Mouse (Mus musculus) C2C12 (cell line): ENCODE measurements around the gene Aldh1a7. TPM values are rescaled to one million over a fixed set of nuclear protein-coding genes. Genes with fewer than 3 reads are reported as not detected.
"Not testable (repeated sequence)": the region's sequence is repeated elsewhere in the genome, so short reads cannot be mapped to it uniquely, and the experiment has no call there.

ENCODE experiments used
- H3K27me3 ChIP-seq: one replicate; pipeline ENCODE4 v1.6.1; 2011; ENCODE audit not compliant: control insufficient read depth, insufficient read depth, insufficient read length
- H3K36me3 ChIP-seq: one replicate; pipeline ENCODE4 v1.6.1; 2011; ENCODE audit not compliant: control insufficient read depth, insufficient read depth
- H3K4me3 ChIP-seq: one replicate; pipeline ENCODE4 v1.5.1; 2011; ENCODE audit warnings: mild to moderate bottlenecking, control low read depth; ENCODE audit not compliant: poor library complexity, insufficient read depth, severe bottlenecking
- H3K79me2 ChIP-seq: one replicate; pipeline ENCODE4 v1.6.1; 2011; ENCODE audit not compliant: control insufficient read depth, insufficient read depth
- H3K79me3 ChIP-seq: one replicate; pipeline ENCODE4 v1.6.1; 2011; ENCODE audit warnings: low read depth, control low read depth
- H3ac ChIP-seq: one replicate; pipeline ENCODE3; 2011; ENCODE audit warnings: low read depth; ENCODE audit not compliant: control insufficient read depth, insufficient read length
- CEBPB ChIP-seq: IDR thresholded peaks from one replicate; pipeline ENCODE4 v1.6.1; 2011; ENCODE audit warnings: low read depth, mild to moderate bottlenecking, control low read depth, moderate library complexity
- CTCF ChIP-seq: IDR thresholded peaks from one replicate; pipeline ENCODE4 v1.5.1; 2011; ENCODE audit not compliant: control insufficient read depth, insufficient read depth, insufficient read length
- FOSL1 ChIP-seq: IDR thresholded peaks from one replicate; pipeline ENCODE4 v1.8.0; 2011; ENCODE audit warnings: mild to moderate bottlenecking, low read length; ENCODE audit not compliant: poor library complexity, insufficient read depth, severe bottlenecking
- MAX ChIP-seq: IDR thresholded peaks from one replicate; pipeline ENCODE4 v1.6.1; 2011; ENCODE audit warnings: mild to moderate bottlenecking, control low read depth
- MYOD1 ChIP-seq: IDR thresholded peaks from one replicate; pipeline ENCODE4 v1.6.1; 2011; ENCODE audit warnings: low read depth; ENCODE audit not compliant: control insufficient read depth, insufficient read length
- MYOG ChIP-seq: IDR thresholded peaks from one replicate; pipeline ENCODE4 v1.6.1; 2011; ENCODE audit not compliant: control insufficient read depth, insufficient read length; ENCODE audit errors: extremely low read depth
- USF1 ChIP-seq: IDR thresholded peaks from one replicate; pipeline ENCODE4 v1.6.1; 2011; ENCODE audit warnings: low read depth, mild to moderate bottlenecking, control low read depth, moderate library complexity
- polyA plus RNA-seq: library from polyadenylated mRNA; unstranded; fragments of >200 nt; fragmentation: generic; extraction: Trizol; gene quantifications from one replicate; pipeline ENCODE4 v1.2.1, GENCODE M21; 2012; ENCODE audit warnings: missing spikeins

Gene Aldh1a7
- polyA plus RNA-seq, 1 experiment = not detected

DNA sequence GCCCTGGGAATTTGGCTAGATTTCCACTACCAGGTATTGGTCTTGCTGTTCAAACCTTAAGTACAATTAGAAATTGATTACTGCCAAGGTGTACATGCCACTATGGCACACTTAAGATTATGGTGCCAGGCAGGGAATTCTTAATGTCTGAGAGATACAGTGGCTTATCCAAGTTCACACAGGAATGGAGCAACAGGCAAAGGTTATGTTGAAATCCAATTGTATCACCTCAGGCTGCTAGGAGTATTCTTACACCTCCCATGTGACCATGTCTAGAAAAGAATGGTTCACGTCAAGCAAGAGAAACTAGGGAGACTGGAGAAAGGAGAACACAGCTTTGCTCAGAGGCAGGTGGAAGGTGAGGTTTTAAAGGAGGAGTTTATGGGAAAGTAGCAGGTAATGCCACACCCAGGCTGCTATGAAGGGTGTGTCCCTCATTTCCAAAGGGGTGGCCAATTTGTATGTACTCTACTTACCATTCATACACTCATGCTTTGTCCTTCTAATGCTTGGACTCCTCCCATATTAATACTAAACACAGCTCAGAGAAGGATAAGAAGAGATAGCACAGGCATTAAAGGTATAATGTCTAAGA, 74.2 kb downstream of the Aldh1a7 start:
- no peaks in the 10 kb centered on the region for H3K27me3 ChIP-seq
- H3K79me2 ChIP-seq = no peaks in the 10 kb centered on the region
- H3ac ChIP-seq = no peak overlapping the region
- no peaks in the 10 kb centered on the region for H3K79me3 ChIP-seq
- no peak for TF ChIP-seq FOSL1
- TF ChIP-seq MYOG = no peak
- no peak for TF ChIP-seq MAX
- no peaks in the 10 kb centered on the region for H3K36me3 ChIP-seq
- no peak overlapping the region for H3K4me3 ChIP-seq

DNA sequence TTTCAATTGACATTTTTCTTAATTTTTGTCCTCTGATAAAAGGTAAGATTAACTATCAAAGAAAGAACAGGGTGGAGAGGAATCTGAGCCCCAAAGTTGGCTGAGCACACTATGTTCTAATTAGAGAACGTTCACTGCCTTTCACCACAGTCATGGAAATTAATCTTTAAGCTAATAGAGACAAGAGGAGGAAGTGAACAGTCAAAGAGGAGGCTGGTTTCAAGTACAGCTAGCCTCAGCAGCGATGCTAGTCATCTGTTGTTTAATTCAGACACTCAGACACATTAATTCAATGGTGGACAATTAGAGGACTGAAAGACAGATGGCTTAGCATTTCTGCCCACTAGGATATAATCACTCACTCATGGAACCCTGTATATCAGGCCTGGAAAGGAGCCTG, 77.4 kb downstream of the Aldh1a7 start:
- Histone ChIP-seq H3K27me3 (no peaks in the 10 kb centered on the region), H3K79me3 (no peaks in the 10 kb centered on the region), H3K36me3 (no peaks in the 10 kb centered on the region), H3K79me2 (no peaks in the 10 kb centered on the region), H3ac (no peak overlapping the region), H3K4me3 (no peak overlapping the region)
- TF ChIP-seq USF1 (no peak), MYOG (no peak), MYOD1 (no peak), MAX (no peak), CEBPB (no peak), FOSL1 (no peak), CTCF (no peak)

DNA sequence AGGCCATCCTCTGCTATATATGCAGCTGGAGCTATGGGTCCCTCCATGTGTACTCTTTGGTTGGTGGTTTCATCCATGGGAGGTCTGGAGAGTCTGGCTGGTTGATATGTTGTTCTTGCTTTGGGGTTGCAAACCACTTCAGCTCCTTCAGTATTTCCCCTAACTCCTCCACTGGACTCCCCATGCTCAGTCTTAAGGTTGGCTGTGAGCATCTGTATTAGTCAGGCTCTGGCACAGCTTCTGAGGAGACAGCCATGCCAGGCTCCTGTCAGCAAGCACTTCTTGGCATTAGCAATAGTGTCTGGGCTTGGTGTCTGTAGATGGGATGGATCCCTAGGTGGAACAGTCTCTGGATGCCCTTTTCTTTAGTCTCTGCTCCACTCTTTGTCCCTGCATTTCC, 79.9 kb downstream of the Aldh1a7 start:
- not testable (repeated sequence) for H3K79me3 ChIP-seq, H3K4me3 ChIP-seq, H3ac ChIP-seq, H3K79me2 ChIP-seq, H3K27me3 ChIP-seq, H3K36me3 ChIP-seq

DNA sequence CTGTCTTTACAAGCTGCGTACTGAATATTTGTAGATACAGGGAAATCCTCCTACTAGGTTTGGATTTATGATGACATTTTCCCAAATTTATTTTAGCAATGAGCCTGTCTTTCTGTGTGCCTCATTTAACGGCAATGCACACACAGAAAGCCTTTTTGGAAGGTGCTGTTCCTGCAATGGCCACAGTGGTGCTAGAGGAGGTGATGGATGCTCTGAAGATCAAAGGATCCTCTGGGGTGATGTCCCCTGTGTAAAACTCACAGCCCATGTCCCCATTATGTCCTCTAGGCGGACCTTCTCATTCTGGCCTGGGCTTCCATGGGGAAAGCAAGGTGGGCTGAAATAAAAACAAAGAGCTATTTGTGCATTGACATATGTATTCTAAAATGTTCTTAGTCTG, 83.0 kb downstream of the Aldh1a7 start:
- TF ChIP-seq CTCF (no peak), USF1 (no peak)
- H3K79me2 ChIP-seq = no peaks in the 10 kb centered on the region
- no peak overlapping the region for H3K4me3 ChIP-seq
- no peak overlapping the region for H3ac ChIP-seq
- no peaks in the 10 kb centered on the region for H3K79me3 ChIP-seq
- no peaks in the 10 kb centered on the region for H3K36me3 ChIP-seq
- peaks cover 3% of the 10 kb centered on the region for H3K27me3 ChIP-seq

Other genes starting within 250 kb of the Aldh1a7 start
- gene Aldh1a1, start 234.8 kb downstream of the Aldh1a7 start, polyA plus RNA-seq = 0.02 TPM
- not detected for gene Tmc1, start 226.6 kb upstream of the Aldh1a7 start, polyA plus RNA-seq